Mouse (Mus musculus): Measurements from ENCODE around the gene Cinp.

Gene Cinp

GRCm38 (mm10) chr12:110889036-110890020 lies at the start of gene Cinp, which contains the start of gene Tecpr2:
Cinp (minus strand) TSS chr12:110889145.
Tecpr2 (plus strand) TSS chr12:110889264.
- DNase-seq, result peak; percentile 94

GRCm38 (mm10) chr12:110937496-110937895 lies 48.6 kb upstream of the Cinp start:
- no peak for DNase-seq

- DNase-seq, result peak; percentile 83
Observed at GRCm38 (mm10) chr12:110935983-110936620, 47.2 kb upstream of the Cinp start.

- no peak for DNase-seq
Observed at GRCm38 (mm10) chr12:110932820-110933219, 43.9 kb upstream of the Cinp start.

- no peak for DNase-seq
Observed at GRCm38 (mm10) chr12:110921572-110921971, 32.6 kb upstream of the Cinp start.

GRCm38 (mm10) chr12:110920254-110920653 lies 31.3 kb upstream of the Cinp start:
- DNase-seq, result no peak

- no peak for DNase-seq
Observed at GRCm38 (mm10) chr12:110915761-110916160, 26.8 kb upstream of the Cinp start.

GRCm38 (mm10) chr12:110909962-110910361 lies 21.0 kb upstream of the Cinp start:
- DNase-seq, result no peak

GRCm38 (mm10) chr12:110907845-110908244 lies 18.9 kb upstream of the Cinp start:
- no peak for DNase-seq

GRCm38 (mm10) chr12:110903536-110903935 lies 14.6 kb upstream of the Cinp start:
- no peak for DNase-seq

GRCm38 (mm10) chr12:110902106-110902505 lies 13.2 kb upstream of the Cinp start:
- DNase-seq, result no peak

- DNase-seq, result no peak
Observed at GRCm38 (mm10) chr12:110891887-110892286, 2.9 kb upstream of the Cinp start.

- DNase-seq, result peak; percentile 59
Observed at GRCm38 (mm10) chr12:110888606-110889005, 339 bp downstream of the Cinp start.

GRCm38 (mm10) chr12:110888106-110888505 lies 839 bp downstream of the Cinp start:
- no peak for DNase-seq

GRCm38 (mm10) chr12:110885251-110885650 lies 3.7 kb downstream of the Cinp start:
- DNase-seq, result no peak

- no peak for DNase-seq
Observed at GRCm38 (mm10) chr12:110882291-110882690, 6.7 kb downstream of the Cinp start.

- DNase-seq, result no peak
Observed at GRCm38 (mm10) chr12:110875351-110875750, 13.6 kb downstream of the Cinp start.

GRCm38 (mm10) chr12:110871247-110871646 lies 17.7 kb downstream of the Cinp start:
- no peak for DNase-seq

GRCm38 (mm10) chr12:110870107-110870506 lies 18.8 kb downstream of the Cinp start:
- DNase-seq, result no peak

- DNase-seq, result no peak
Observed at GRCm38 (mm10) chr12:110865989-110866388, 23.0 kb downstream of the Cinp start.

GRCm38 (mm10) chr12:110865571-110865970 lies 23.4 kb downstream of the Cinp start:
- no peak for DNase-seq

GRCm38 (mm10) chr12:110864008-110864407 lies 24.9 kb downstream of the Cinp start:
- DNase-seq, result no peak

GRCm38 (mm10) chr12:110861256-110861655 lies 27.7 kb downstream of the Cinp start:
- no peak for DNase-seq

- DNase-seq, result no peak
Observed at GRCm38 (mm10) chr12:110860293-110860692, 28.7 kb downstream of the Cinp start.
